Mouse (Mus musculus) ES-E14 (cell line): ENCODE results near the gene Lamb3.

Experiments
- MAFK ChIP-seq: IDR thresholded peaks from 2 replicates; pipeline ENCODE4 v1.6.1; 2014; ENCODE audit warnings: mild to moderate bottlenecking, low read depth, low read length, inconsistent platforms; ENCODE audit not compliant: insufficient read depth
- ZC3H11A ChIP-seq: IDR thresholded peaks from 2 replicates; pipeline ENCODE4 v1.6.1; 2012; ENCODE audit warnings: low read depth, mild to moderate bottlenecking, inconsistent platforms, low read length, borderline replicate concordance

DNA sequence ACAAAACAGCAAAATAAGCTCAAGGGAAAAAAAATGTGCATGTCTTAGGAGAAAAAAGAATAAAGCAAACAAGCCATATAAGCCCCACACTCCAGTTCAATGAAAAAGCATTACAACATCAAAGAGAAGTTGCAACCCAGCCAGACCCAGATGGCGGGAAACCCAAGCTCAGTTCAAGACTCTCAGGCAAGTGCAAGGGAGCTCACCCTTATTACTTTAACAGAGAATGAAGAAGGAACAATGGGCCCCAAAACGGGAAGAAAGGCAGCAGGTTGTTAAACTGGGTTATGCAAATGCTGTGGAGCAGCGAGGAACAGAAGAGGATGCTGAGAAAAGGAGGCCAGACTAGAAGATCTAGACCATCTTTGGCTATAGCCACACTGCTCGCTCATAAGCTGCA is 35.4 kb downstream of the Lamb3 start:
- TF ChIP-seq MAFK, result no peak
- no peak for TF ChIP-seq ZC3H11A
